Mouse (Mus musculus) urinary bladder, postnatal 14 days (tissue): ENCODE data around the gene Gabarapl2.
"Not testable (repeated sequence)": the region's sequence is repeated elsewhere in the genome, so short reads cannot be mapped to it uniquely, and the experiment has no call there.

ENCODE experiments used
- DNase-seq: peaks from one replicate; pipeline ENCODE4 v3.0.0; 2021; ENCODE audit warnings: low spot score

Gabarapl2 gene

DNA sequence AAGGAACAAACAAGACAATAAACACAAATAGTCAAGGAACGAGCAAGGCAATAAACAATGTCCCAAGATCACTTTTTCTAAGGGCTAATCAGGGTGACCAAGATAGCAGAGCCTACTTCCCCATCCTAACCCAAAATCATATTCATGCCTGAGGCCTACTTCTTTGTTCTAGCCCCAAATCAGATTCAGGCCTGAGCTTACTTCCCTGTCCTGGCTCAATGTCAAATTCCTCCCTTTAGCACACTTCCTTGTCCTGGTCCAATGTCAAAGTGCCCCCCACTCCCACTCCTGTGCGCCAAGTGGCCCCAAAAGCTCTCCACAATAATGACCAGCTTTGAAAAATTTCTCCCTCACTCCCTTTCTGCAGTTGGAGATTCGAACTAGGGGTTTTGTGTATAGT lies 3.3 kb upstream of the Gabarapl2 start:
- no peak for DNase-seq

GRCm38 (mm10) chr8:111938076-111938985 lies 2.2 kb upstream of the Gabarapl2 start:
- DNase-seq = not testable (repeated sequence)

GRCm38 (mm10) chr8:111939516-111940142 lies 874 bp upstream of the Gabarapl2 start:
- peak; percentile 69 for DNase-seq

DNA sequence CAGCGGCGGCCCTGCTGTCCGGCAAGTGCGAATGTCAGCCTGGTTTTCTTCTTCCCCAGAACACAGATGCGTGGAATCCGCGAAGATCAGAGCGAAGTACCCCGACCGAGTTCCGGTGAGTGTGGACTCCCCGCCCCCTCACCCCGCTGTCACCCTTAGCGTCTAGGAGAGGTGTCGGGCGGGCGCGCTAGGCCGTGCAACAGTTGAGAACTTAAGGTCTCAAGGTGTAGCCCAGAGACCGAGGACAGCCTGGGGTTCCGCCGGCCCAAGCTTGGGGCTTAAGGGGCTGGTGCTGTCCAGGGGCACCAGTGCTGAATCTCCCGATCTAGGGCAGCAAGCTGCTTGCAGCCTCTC lies 575 bp downstream of the Gabarapl2 start:
- peak; percentile 55 for DNase-seq

DNA sequence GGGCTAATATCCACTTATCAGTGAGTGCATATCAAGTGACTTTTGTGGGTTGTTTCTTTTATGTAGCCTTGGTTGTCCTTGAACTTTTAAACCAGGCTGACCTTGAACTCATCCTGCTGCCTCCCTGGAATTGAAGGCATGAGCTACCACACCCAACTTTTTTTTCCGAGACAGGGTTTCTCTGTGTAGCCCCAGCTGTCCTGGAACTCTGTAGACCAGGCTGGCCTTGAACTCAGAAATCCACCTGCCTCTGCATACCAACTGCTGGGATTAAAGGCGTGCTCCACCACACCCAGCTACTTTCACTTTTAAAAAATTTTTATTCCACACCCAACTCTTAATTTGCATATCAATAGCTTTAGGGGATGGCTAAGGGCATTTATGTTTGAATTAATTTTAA lies 3.0 kb downstream of the Gabarapl2 start:
- no peak for DNase-seq

DNA sequence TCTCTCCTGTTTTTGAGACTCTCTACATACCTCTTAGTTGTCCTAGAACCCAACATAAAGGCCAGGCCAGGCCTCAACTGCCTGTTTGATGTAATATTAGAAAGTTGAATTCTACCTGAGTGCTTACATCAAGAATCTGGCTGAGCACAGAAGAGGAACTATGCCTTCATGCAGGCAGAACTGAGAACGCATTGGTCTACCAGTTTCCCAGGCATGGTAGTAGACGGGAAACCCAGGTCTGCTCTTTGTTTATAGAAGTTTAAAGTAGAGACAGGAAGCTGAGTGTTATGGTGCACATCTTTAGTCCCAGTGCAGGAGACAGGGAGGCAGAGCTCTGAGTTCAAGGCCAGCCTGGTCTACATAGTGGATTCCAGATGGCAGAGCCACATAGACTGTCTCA lies 6.6 kb downstream of the Gabarapl2 start:
- no peak for DNase-seq

GRCm38 (mm10) chr8:111947954-111948353 lies 7.5 kb downstream of the Gabarapl2 start:
- no peak for DNase-seq

DNA sequence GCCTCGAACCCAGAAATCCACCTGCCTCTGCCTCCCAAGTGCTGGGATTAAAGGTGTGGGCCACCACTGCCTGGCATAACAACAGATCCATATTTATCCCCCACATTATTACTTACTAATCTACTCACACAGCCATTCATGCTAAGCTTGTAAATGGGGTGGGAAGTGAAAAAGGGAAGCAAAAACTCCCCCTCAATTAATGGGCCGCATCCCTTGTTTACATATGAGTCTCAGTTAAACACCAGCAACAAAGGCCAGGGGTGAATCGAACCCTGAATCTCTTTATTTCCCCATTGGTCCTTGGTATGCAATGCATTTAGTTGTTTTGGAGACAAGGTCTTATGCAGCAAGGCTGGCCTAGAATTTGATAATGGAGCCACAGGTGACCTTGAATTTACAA lies 10.3 kb downstream of the Gabarapl2 start:
- DNase-seq = no peak

GRCm38 (mm10) chr8:111951317-111951716 lies 10.8 kb downstream of the Gabarapl2 start:
- DNase-seq = no peak

GRCm38 (mm10) chr8:111951936-111952335 lies 11.4 kb downstream of the Gabarapl2 start:
- no peak for DNase-seq

DNA sequence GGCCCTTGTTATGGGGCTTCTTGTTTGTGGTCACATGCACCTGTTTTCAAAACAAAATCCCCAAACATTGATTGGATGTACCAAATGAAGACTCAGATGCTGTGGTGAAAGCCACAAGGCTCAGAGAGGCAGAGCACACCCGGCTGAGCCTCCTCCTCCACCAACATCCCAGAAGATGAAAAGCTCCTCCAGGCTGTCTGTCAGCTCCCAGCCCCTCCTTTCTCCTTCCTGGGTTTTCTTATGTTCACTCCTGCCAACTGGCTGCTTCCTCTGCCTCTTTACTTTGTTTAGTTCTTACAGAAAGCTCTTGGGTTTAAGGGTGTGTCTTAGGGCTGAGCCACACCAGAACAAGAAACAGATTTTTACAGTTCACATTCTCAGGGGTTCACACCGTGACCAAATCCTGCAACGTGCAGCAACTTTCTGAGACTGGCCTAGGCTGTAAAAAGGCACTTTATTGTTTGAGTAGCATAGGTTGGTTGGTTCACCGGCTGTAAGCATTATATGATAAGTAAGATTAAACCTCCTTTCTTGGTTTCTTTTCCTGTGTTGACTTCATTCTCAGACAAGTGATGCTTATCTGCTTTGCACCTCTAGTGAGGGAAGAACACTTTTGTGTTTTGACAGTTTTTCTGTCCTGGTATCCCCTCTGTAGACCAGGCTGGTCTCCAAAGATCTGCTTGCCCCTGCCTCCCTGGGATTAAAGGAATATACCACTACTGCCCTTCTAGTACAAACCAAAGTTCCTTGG lies 14.5 kb downstream of the Gabarapl2 start:
- DNase-seq = no peak

GRCm38 (mm10) chr8:111955879-111956278 lies 15.4 kb downstream of the Gabarapl2 start:
- no peak for DNase-seq

- DNase-seq = no peak
Observed at GRCm38 (mm10) chr8:111957231-111957630, 16.7 kb downstream of the Gabarapl2 start.

DNA sequence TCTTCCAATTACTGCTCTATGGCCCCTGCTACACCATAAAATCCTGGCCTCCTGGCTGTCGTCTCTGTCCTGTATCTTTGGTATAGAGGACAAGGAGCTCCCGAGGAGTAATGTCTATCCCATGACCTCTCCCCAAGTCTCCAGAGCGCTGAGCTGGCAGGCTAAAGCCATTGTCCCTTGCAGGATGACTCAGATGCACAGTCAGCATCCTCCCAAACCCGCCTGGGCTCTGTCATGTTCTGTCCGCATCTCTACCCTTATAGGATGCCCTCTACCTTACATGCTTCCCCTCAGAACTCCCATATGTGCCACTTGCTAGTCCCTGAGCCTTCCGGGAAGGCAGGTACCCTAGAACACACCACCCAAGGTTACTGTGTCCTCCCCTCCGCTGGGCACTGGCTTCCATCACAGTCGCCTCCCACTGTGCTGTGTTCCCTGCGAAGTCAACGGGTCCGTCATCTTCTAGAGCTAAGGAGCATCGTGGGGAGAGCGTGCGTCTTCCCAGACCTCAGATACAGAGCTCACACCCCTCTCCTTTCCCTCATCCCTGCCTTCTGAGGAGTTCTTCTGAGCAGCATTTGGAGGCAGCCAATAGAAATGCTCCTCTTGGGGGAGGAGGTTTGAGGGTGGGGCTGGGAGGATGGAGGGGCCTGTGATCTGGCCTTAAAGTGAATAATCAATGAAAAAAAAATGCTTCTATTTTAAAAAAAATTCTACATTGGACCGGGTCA lies 20.3 kb downstream of the Gabarapl2 start:
- DNase-seq = no peak

DNA sequence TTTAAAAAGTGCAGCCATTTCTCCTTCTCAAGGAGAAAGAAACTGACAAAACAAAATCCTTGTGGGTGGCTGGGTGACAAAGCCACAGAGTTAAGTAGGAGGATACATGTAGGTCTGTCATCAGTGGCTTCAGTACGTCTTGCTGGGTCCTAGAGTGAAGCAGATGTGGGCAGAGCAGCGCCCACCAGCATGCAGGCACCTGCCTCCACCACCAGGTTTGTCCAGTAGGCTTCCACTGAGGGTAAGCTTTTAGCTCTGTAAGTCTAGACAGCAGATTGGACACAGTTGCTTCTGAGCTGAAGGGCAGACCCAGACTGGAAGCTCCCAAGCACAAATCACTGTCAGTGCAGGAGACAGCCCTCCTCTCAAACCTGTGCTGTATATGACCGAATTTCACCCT lies 20.8 kb downstream of the Gabarapl2 start:
- no peak for DNase-seq

GRCm38 (mm10) chr8:111962589-111962988 lies 22.1 kb downstream of the Gabarapl2 start:
- DNase-seq = no peak

GRCm38 (mm10) chr8:111963091-111963490 lies 22.6 kb downstream of the Gabarapl2 start:
- DNase-seq = no peak

GRCm38 (mm10) chr8:111963546-111963945 lies 23.0 kb downstream of the Gabarapl2 start:
- DNase-seq = no peak

- no peak for DNase-seq
Observed at GRCm38 (mm10) chr8:111964351-111964750, 23.8 kb downstream of the Gabarapl2 start.

DNA sequence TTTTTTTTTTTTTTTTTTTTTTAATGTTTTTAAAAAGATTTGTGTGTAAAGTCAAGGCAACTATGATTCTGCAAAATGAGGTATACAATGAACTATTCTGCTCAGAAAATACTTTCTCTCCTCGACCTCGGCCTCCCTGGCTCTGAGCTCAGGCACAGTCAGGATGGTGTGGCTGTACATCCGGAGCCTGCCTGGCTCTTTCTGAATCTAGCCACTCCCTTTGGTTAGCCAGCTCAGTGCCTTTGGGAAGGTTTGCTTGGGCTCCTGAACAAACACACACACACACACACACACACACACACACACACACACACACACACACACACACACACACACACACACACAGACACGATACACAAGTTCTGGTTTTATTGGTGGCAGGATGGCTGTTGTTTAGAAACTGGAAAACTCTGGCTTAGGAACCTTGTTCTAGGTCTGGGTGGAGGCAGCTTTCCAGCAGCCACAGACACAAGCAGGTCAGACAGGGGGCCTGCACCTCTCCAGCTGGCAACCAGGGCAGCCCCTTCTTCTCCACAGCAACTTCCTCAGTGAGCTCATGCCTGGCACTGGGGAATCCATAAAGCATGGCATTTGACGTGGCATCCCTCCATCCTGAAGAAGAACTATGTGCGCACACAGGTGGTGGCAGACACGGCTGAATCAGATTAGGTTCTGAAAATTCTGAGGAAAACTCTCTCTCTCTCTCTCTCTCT lies 24.5 kb downstream of the Gabarapl2 start:
- DNase-seq = no peak

GRCm38 (mm10) chr8:111967246-111967870 lies 26.9 kb downstream of the Gabarapl2 start:
- DNase-seq = no peak
